Mouse (Mus musculus) testis, adult 2 months (tissue): ENCODE results near the gene Ank3. TPM values are rescaled to one million over a fixed set of nuclear protein-coding genes. Genes with fewer than 3 reads are reported as not detected.

ENCODE experiments used
- H3K27ac ChIP-seq: fragments of 200-500 bp; 2 replicates; pipeline ENCODE4 v1.5.1; 2012; ENCODE audit warnings: low read depth, low read length; ENCODE audit not compliant: control insufficient read depth, insufficient read depth
- H3K27me3 ChIP-seq: fragments of 200-500 bp; 2 replicates; pipeline ENCODE4 v1.6.1; 2012; ENCODE audit warnings: mild to moderate bottlenecking, low read length, moderate library complexity; ENCODE audit not compliant: control insufficient read depth, insufficient read depth
- H3K36me3 ChIP-seq: fragments of 200-500 bp; 2 replicates; pipeline ENCODE4 v1.6.1; 2012; ENCODE audit warnings: mild to moderate bottlenecking, low read length; ENCODE audit not compliant: control insufficient read depth, insufficient read depth
- H3K4me1 ChIP-seq: fragments of 200-500 bp; 2 replicates; pipeline ENCODE4 v1.6.1; 2012; ENCODE audit warnings: low read length; ENCODE audit not compliant: control insufficient read depth, insufficient read depth
- H3K4me3 ChIP-seq: fragments of 200-500 bp; 2 replicates; pipeline ENCODE4 v1.5.1; 2012; ENCODE audit warnings: low read depth, mild to moderate bottlenecking, low read length, moderate library complexity, mixed read lengths; ENCODE audit not compliant: control insufficient read depth
- CTCF ChIP-seq: fragments of 200-500 bp; IDR thresholded peaks from 2 replicates; pipeline ENCODE4 v1.5.1; 2012; ENCODE audit warnings: low read depth, mild to moderate bottlenecking, inconsistent platforms, low read length, moderate library complexity; ENCODE audit not compliant: control insufficient read depth, insufficient read depth, insufficient replicate concordance
- POLR2A ChIP-seq: fragments of 200-500 bp; IDR thresholded peaks from 2 replicates; pipeline ENCODE4 v1.6.1; 2012; ENCODE audit warnings: low read depth, mild to moderate bottlenecking, inconsistent platforms, low read length, moderate library complexity; ENCODE audit not compliant: control insufficient read depth
- polyA plus RNA-seq: library from polyadenylated mRNA; depleted of rRNA; stranded (reverse); fragments of >200 nt; gene quantifications from 2 replicates; pipeline ENCODE4 v1.2.3, GENCODE M21; 2012

The Ank3 gene
- polyA plus RNA-seq, 1 experiment: 3.4 TPM

GRCm38 (mm10) chr10:69945870-69946269 lies 547.3 kb downstream of the Ank3 start:
- H3K36me3 ChIP-seq: no peaks in the 10 kb centered on the region
- H3K4me3 ChIP-seq: no peak overlapping the region
- no peaks in the 10 kb centered on the region for H3K4me1 ChIP-seq
- H3K27ac ChIP-seq: no peak overlapping the region
- TF ChIP-seq POLR2A (no peak), CTCF (no peak)
- no peaks in the 10 kb centered on the region for H3K27me3 ChIP-seq

- Histone ChIP-seq H3K4me1 (no peaks in the 10 kb centered on the region), H3K4me3 (no peak overlapping the region), H3K27me3 (no peaks in the 10 kb centered on the region), H3K36me3 (no peaks in the 10 kb centered on the region), H3K27ac (no peak overlapping the region)
- TF ChIP-seq CTCF (no peak), POLR2A (no peak)
Measured at GRCm38 (mm10) chr10:69946271-69946670, 547.7 kb downstream of the Ank3 start.

- no peaks in the 10 kb centered on the region for H3K36me3 ChIP-seq
- no peak for TF ChIP-seq POLR2A
- no peak for TF ChIP-seq CTCF
- no peaks in the 10 kb centered on the region for H3K4me1 ChIP-seq
Measured at GRCm38 (mm10) chr10:69947093-69947492, 548.5 kb downstream of the Ank3 start.

GRCm38 (mm10) chr10:69950236-69950918 lies 551.8 kb downstream of the Ank3 start:
- H3K4me3 ChIP-seq: no peak overlapping the region
- H3K4me1 ChIP-seq: no peaks in the 10 kb centered on the region
- H3K27me3 ChIP-seq: no peaks in the 10 kb centered on the region
- H3K27ac ChIP-seq: no peak overlapping the region
- no peaks in the 10 kb centered on the region for H3K36me3 ChIP-seq
- no peak for TF ChIP-seq CTCF
- TF ChIP-seq POLR2A: no peak

More at GRCm38 (mm10) chr10:69947093-69947492, 548.5 kb downstream of the Ank3 start:
- Histone ChIP-seq H3K27ac (no peak overlapping the region), H3K4me3 (no peak overlapping the region), H3K27me3 (no peaks in the 10 kb centered on the region)

GRCm38 (mm10) chr10:69950919-69951236 lies 552.3 kb downstream of the Ank3 start:
- Histone ChIP-seq H3K4me3 (no peak overlapping the region), H3K4me1 (peaks cover under 1% of the 10 kb centered on the region; the same call in 1 of the 2 replicates), H3K27me3 (no peaks in the 10 kb centered on the region), H3K36me3 (no peaks in the 10 kb centered on the region), H3K27ac (no peak overlapping the region)
- no peak for TF ChIP-seq POLR2A
- TF ChIP-seq CTCF: no peak

GRCm38 (mm10) chr10:69951426-69951825 lies 552.9 kb downstream of the Ank3 start:
- no peaks in the 10 kb centered on the region for H3K36me3 ChIP-seq
- no peak overlapping the region for H3K4me3 ChIP-seq
- TF ChIP-seq CTCF (no peak), POLR2A (no peak)
- H3K27ac ChIP-seq: no peak overlapping the region
- H3K4me1 ChIP-seq: peaks cover 6% of the 10 kb centered on the region
- H3K27me3 ChIP-seq: no peaks in the 10 kb centered on the region

- H3K27ac ChIP-seq: no peak overlapping the region
- H3K36me3 ChIP-seq: no peaks in the 10 kb centered on the region
- TF ChIP-seq CTCF (no peak), POLR2A (no peak)
- H3K4me3 ChIP-seq: no peak overlapping the region
- peaks cover 7% of the 10 kb centered on the region for H3K4me1 ChIP-seq
- H3K27me3 ChIP-seq: no peaks in the 10 kb centered on the region
Measured at GRCm38 (mm10) chr10:69952316-69952715, 553.7 kb downstream of the Ank3 start.
